Mouse (Mus musculus) ovary, postnatal 10 days (tissue): ENCODE measurements at regions not wholly inside any gene's neighbourhood (a gene's known extent, or its start where the extent isn't known, plus 50 kb on each side); places are given as distances from the start of the nearest gene placed in this dataset.

Source experiments
- DNase-seq: peaks from one replicate; pipeline ENCODE4 v3.0.0; 2022; ENCODE audit warnings: low spot score

GRCm38 (mm10) chr16:39284484-39284883, 392.0 kb downstream of the Igsf11 start:
- no peak for DNase-seq

GRCm38 (mm10) chr16:39285028-39285744, 392.7 kb downstream of the Igsf11 start:
- no peak for DNase-seq

GRCm38 (mm10) chr16:39286797-39287565, 394.5 kb downstream of the Igsf11 start:
- no peak for DNase-seq

DNA sequence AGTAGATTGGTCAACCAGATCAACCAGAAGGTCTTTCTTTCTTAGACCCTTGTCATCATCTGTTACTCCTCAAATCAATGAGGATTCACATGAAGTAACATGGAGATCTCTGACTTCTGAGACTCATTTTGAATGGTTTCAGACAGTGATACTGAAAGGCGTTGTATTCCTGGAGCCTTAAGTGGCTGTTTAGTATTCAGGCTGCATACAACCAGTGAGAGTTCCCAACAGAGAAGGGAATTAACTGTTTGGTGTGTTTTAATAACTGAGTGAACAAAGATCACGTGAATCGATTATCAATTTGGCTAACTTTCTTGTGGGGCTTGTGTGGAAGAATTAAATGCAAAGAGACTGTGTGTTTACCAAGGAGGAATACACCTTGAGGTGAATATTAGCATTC, 406.4 kb downstream of the Igsf11 start:
- DNase-seq, result no peak

DNA sequence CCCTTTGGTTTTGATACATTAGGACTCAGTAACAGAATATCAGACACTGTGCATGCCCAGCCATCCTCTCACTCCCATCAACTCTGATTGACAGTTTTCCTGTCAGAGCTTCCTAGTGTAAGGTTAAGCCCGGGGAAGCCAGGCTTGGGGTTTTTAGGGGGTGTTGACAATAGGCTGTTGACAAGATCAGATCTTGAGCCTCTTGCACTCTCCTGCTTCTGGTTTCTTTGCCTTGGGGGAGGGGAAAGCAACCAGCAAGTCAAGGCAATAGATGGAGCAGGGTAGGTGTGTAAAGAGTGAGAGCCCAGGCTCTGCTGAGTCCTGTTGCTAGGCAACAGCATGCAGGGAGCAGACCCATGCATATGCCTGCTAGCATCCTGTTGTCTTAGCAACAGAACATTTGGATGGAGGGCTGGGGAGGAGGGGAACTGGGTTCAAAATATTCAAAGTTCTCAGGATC, 410.5 kb downstream of the Igsf11 start:
- DNase-seq, result no peak

DNA sequence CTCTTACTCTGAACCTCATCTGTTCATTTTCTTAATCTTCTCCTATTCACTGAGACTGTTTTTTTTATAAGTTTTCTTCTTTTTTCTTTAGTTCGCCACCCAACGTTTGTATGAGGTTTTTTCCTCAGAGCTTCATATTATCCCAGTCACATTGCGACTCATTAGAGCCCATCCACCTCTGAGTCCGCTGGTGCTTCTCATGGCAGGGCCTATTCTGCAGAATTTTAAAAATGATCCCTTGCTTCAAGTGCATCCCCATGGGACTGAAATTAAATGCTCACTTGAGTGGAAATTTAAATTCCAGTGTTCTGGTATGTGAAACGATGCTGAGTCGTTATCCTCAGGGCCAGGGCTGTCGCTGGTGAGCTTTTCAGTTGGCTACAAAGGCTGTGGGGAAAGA, 410.9 kb downstream of the Igsf11 start:
- no peak for DNase-seq

DNA sequence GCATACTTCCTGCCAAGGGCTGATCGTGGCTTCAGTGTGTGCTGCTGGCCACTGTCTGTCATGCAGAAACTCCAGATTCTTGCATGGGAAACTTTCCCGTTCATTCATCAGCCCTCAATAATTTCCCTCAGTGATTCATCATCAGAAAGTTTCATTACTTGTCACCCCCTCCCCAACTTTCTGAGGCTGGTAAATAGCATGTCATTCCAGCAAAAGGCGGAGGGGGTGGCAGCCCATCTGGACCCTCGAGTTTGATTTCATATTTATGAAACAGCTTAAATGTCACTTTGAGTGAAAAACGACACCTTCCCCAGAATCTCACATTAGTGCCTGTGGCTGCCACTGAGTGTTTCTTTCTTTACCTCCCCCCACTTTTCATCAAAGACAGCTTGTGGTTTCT, 415.5 kb downstream of the Igsf11 start:
- no peak for DNase-seq

DNA sequence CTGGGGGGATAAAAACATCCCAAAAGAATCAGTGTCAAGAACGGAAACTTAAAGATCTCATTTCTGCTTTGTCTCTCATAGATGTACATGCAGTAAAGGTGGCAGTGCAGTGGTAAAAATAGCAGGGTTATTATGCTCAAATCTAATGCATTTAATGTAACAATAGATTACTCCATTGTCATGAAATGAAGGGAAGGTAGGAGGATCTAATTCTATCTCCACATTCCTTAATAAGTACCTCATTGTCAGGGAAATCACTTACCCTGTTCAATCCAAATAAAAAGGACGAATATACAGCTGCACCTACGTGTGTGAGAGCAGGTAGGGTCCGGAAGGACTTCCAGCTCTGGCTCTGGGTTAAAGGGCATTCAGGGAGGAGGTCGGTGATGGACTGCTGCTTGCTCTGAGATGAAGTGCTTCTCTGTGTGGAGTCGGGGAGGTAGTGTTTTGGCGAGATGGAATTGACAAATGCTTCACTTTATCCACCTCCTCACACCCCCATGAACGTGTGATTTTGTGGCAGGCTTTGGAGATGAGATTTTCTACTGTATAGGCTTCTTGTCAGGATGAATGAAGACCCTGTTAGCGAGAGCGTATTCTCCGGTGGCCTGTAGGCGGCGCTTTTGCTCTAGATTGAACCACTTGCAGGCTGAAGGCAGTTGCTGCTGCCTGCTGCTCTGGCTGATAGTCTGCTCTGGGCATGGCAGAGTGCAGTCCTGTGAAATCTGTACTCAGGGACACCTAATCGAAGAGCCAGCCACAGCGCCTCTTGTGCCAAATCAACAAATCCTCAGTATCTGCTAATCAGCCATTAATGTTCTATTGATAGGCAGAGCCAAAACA, 424.5 kb downstream of the Igsf11 start:
- peak; percentile 9 for DNase-seq

DNA sequence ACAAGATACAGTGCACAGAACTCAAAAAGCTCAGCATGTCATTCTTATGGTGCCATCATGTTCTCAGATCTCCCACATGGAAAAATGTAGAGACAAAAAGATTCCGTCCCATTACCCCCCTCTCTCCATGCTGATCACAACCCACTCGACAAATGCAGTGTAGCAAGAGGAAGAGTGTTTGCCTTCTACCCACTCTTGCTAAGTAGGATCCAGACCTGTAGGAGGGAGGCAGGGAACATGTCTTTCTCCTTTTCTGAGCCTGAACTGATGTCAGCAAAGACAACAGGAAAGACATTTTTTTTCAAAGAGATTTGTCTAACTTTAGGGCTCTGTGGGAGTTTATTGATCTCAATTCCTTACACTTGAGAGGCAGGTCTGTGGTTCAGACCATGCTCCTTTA, 433.2 kb downstream of the Igsf11 start:
- no peak for DNase-seq

- no peak for DNase-seq
Measured at GRCm38 (mm10) chr16:39363657-39364056, 471.2 kb downstream of the Igsf11 start.

- no peak for DNase-seq
Measured at GRCm38 (mm10) chr16:39368276-39368675, 475.8 kb downstream of the Igsf11 start.

GRCm38 (mm10) chr16:39374616-39375015, 482.1 kb downstream of the Igsf11 start:
- DNase-seq, result no peak

GRCm38 (mm10) chr16:39379959-39380358, 487.5 kb downstream of the Igsf11 start:
- no peak for DNase-seq

- DNase-seq, result no peak
Measured at GRCm38 (mm10) chr16:39389943-39390342, 497.5 kb downstream of the Igsf11 start.

GRCm38 (mm10) chr16:39390626-39391025, 498.2 kb downstream of the Igsf11 start:
- DNase-seq, result no peak

DNA sequence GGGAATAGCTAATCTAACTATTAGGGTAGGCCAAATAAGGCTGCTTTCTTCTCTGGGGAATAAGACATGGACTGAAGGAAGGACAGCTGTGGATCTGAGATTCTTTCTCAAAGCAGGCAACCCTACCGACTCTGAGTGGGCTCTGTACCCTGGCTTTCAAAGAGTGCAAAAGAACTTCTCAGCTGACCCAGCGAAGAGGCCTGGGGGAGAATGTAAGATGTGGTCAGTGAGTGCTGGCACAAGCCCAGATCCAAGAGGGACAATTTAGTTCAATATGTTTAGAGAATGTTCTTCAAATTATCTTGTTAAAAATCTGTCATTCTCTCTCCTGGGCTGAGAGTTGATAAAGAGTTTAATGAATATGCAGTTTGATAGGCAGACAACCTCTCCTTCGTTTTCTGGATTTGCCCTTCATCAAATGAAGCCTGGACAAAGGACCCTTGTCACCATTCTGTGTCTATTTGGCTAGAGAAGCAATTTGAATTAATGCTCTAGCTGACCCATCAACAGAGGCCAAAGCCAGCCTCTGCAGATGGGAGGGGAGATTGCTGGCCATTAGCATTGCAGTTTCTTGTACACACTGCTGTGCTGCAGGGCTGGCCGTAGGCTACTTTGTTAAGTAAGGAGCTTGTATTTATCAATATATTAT, 509.8 kb downstream of the Igsf11 start:
- DNase-seq, result no peak

- no peak for DNase-seq
Measured at GRCm38 (mm10) chr16:39431581-39431980, 539.1 kb downstream of the Igsf11 start.

DNA sequence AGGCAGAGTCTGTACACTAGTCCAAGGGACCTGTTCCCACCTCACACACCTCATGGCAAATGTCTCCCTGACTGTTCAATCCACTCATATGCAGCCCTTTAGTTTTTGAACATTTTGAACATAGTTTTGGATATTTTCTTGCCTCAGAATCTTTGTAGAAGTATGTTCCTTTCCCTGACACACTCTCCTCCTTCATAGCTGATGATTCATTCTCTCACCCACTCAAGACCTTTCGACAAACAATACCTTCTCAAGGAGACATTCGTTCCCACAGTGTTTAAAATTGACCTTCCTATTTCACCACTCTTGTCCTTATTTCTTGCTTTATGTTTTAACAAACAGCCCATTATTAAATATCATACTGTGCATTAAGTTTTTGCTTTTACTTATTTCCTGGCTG, 538.4 kb upstream of the Lsamp start:
- DNase-seq, result no peak

DNA sequence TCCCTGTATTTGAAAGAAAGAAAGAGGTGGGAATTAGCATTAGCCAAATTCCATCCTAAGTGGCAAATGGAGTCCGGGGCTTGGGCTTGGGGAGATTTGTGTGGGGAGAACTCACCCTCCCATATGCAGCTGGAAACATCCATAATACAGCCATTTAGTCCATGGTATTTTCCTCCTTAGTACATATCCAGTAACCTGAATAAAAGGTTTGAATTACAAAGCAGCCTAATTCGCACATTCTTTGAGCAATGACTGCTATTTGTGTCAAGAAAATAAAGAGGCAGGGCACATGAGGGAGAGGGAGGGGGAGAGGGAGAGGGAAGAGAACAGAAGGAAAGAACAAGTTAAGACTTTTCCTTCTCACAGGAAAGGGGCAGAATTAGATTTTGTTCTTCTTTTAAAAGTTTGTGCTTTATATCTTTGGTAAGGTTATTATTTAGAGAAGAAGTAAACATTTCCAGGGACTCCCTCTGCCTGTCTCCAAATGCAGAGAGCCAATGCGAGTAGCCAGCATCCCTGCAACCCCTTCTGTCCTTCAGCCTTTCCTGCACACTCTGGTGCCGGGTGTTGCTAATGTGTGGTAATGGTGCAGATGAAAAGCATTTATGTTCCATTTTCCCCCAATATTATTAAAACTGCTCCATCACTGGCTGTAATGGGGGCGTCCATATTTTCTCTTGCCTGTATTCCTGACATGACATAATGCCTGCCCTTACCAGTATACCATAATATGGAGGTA, 530.6 kb upstream of the Lsamp start:
- DNase-seq, result no peak
